Mouse (Mus musculus) myocyte (in vitro differentiated cells): ENCODE results near the gene Zfp811. TPM values are rescaled to one million over a fixed set of nuclear protein-coding genes. Genes with fewer than 3 reads are reported as not detected.

ENCODE experiments used
- H3K27me3 ChIP-seq: one replicate; pipeline ENCODE4 v1.6.1; 2011; ENCODE audit not compliant: control insufficient read depth, insufficient read depth, insufficient read length
- H3K36me3 ChIP-seq: one replicate; pipeline ENCODE4 v1.6.1; 2011; ENCODE audit not compliant: control insufficient read depth, insufficient read depth
- H3K4me2 ChIP-seq: one replicate; pipeline ENCODE4 v1.6.1; 2011; ENCODE audit warnings: low read depth, control low read depth
- H3K4me3 ChIP-seq: one replicate; pipeline ENCODE4 v1.5.1; 2011; ENCODE audit warnings: mild to moderate bottlenecking, control low read depth, moderate library complexity
- H3K79me2 ChIP-seq: one replicate; pipeline ENCODE4 v1.6.1; 2011; ENCODE audit not compliant: control insufficient read depth, insufficient read depth
- H3ac ChIP-seq: one replicate; pipeline ENCODE4 v1.6.1; 2011; ENCODE audit not compliant: control insufficient read depth, insufficient read length
- CEBPB ChIP-seq: IDR thresholded peaks from 2 replicates; pipeline ENCODE4 v1.6.1; 2011; ENCODE audit warnings: mild to moderate bottlenecking, moderate library complexity; ENCODE audit not compliant: poor library complexity, insufficient read depth, severe bottlenecking
- E2F4 ChIP-seq: IDR thresholded peaks from one replicate; pipeline ENCODE4 v1.6.1; 2011; ENCODE audit warnings: mild to moderate bottlenecking, control low read depth, moderate library complexity; ENCODE audit not compliant: insufficient read depth
- MAX ChIP-seq: IDR thresholded peaks from one replicate; pipeline ENCODE4 v1.6.1; 2011; ENCODE audit warnings: low read depth, mild to moderate bottlenecking, control low read depth
- MYOD1 ChIP-seq, 3 experiments: IDR thresholded peaks; one replicate each; pipeline ENCODE4 v1.6.1; 2011; ENCODE audit warnings: control low read depth in 2 of 3, low read depth in 2 of 3, mild to moderate bottlenecking in 2 of 3, moderate library complexity in 1 of 3; ENCODE audit not compliant: insufficient read length in 2 of 3, control insufficient read depth in 1 of 3
- MYOG ChIP-seq, 3 experiments: IDR thresholded peaks; one replicate each; pipeline ENCODE4 v1.6.1; 2011; ENCODE audit warnings: control low read depth in 2 of 3, low read depth in 2 of 3, mild to moderate bottlenecking in 2 of 3; ENCODE audit not compliant: insufficient read length in 2 of 3, control insufficient read depth in 1 of 3, insufficient read depth in 1 of 3
- POLR2A ChIP-seq: IDR thresholded peaks from one replicate; pipeline ENCODE4 v1.6.1; 2011; ENCODE audit warnings: low read depth, mild to moderate bottlenecking, control low read depth, moderate library complexity; ENCODE audit not compliant: insufficient read length
- POLR2AphosphoS2 ChIP-seq: IDR thresholded peaks from one replicate; pipeline ENCODE4 v1.6.1; 2011; ENCODE audit warnings: low read depth, control low read depth; ENCODE audit not compliant: insufficient read length
- REST ChIP-seq: IDR thresholded peaks from one replicate; pipeline ENCODE4 v1.6.1; 2011; ENCODE audit warnings: mild to moderate bottlenecking, control low read depth, moderate library complexity; ENCODE audit not compliant: insufficient read depth, insufficient read length
- SRF ChIP-seq: IDR thresholded peaks from one replicate; pipeline ENCODE4 v1.6.1; 2011; ENCODE audit warnings: low read depth; ENCODE audit not compliant: control insufficient read depth, insufficient read length
- TCF12 ChIP-seq: IDR thresholded peaks from one replicate; pipeline ENCODE4 v1.6.1; 2011; ENCODE audit warnings: mild to moderate bottlenecking, control low read depth; ENCODE audit not compliant: poor library complexity, insufficient read depth, severe bottlenecking
- TCF3 ChIP-seq: IDR thresholded peaks from one replicate; pipeline ENCODE4 v1.6.1; 2011; ENCODE audit warnings: low read depth, control low read depth; ENCODE audit not compliant: insufficient read length
- USF1 ChIP-seq: IDR thresholded peaks from one replicate; pipeline ENCODE4 v1.6.1; 2011; ENCODE audit warnings: low read depth, mild to moderate bottlenecking, control low read depth, moderate library complexity
- polyA plus RNA-seq: library from polyadenylated mRNA; unstranded; fragments of >200 nt; fragmentation: generic; extraction: Trizol; gene quantifications from one replicate; pipeline ENCODE4 v1.2.1, GENCODE M21; 2012; ENCODE audit warnings: missing spikeins

Zfp811 gene
- polyA plus RNA-seq, 1 experiment = 0.02 TPM

- TF ChIP-seq MYOG (IDR thresholded peaks at IDR 0.05; ENCODE audit: control insufficient read depth in 1 of 3, insufficient read depth in 1 of 3, insufficient read length in 2 of 3, low read depth in 2 of 3) = no peak
- TF ChIP-seq MYOD1 (IDR thresholded peaks at IDR 0.05; ENCODE audit: control insufficient read depth in 1 of 3, insufficient read length in 2 of 3, low read depth in 2 of 3) = peak in 1 of 3 experiments; percentile 1
- H3K36me3 ChIP-seq = peaks cover 6% of the 10 kb centered on the region
- H3ac ChIP-seq = peak overlapping the region; percentile 97
- peak overlapping the region; percentile 85 for H3K4me2 ChIP-seq
- peaks cover 51% of the 10 kb centered on the region for H3K79me2 ChIP-seq
- H3K4me3 ChIP-seq = peak overlapping the region; percentile 61
- no peaks in the 10 kb centered on the region for H3K27me3 ChIP-seq
Measured at GRCm38 (mm10) chr17:32787436-32788093, 22.2 kb downstream of the Zfp811 start.

- H3ac ChIP-seq = peak overlapping the region; percentile 97
- peak overlapping the region; percentile 61 for H3K4me3 ChIP-seq
- H3K27me3 ChIP-seq = no peaks in the 10 kb centered on the region
- H3K4me2 ChIP-seq = peak overlapping the region; percentile 85
- H3K36me3 ChIP-seq = peaks cover 6% of the 10 kb centered on the region
- no peak for TF ChIP-seq REST
- no peak for TF ChIP-seq POLR2A
- no peak for TF ChIP-seq USF1
- no peak for TF ChIP-seq E2F4
- no peak for TF ChIP-seq TCF12
- TF ChIP-seq CEBPB = no peak
- TF ChIP-seq SRF = no peak
- TF ChIP-seq TCF3 = no peak
- TF ChIP-seq MAX = no peak
- H3K79me2 ChIP-seq = peaks cover 57% of the 10 kb centered on the region
Measured at GRCm38 (mm10) chr17:32786944-32787343, 22.8 kb downstream of the Zfp811 start.

GRCm38 (mm10) chr17:32785656-32786055, 24.1 kb downstream of the Zfp811 start:
- Histone ChIP-seq H3K27me3 (no peaks in the 10 kb centered on the region), H3K36me3 (peaks cover 9% of the 10 kb centered on the region), H3K79me2 (peaks cover 70% of the 10 kb centered on the region), H3ac (no peak overlapping the region), H3K4me3 (no peak overlapping the region), H3K4me2 (no peak overlapping the region)
- no peak for TF ChIP-seq CEBPB
- TF ChIP-seq SRF = no peak
- no peak for TF ChIP-seq USF1
- no peak for TF ChIP-seq REST
- no peak for TF ChIP-seq TCF3
- no peak for TF ChIP-seq MAX
- no peak for TF ChIP-seq MYOD1 (IDR thresholded peaks at IDR 0.05; ENCODE audit: control insufficient read depth in 1 of 3, insufficient read length in 2 of 3, low read depth in 2 of 3)
- no peak for TF ChIP-seq POLR2A
- TF ChIP-seq POLR2AphosphoS2 = no peak
- no peak for TF ChIP-seq E2F4
- TF ChIP-seq MYOG (IDR thresholded peaks at IDR 0.05; ENCODE audit: control insufficient read depth in 1 of 3, insufficient read depth in 1 of 3, insufficient read length in 2 of 3, low read depth in 2 of 3) = no peak
- no peak for TF ChIP-seq TCF12

DNA sequence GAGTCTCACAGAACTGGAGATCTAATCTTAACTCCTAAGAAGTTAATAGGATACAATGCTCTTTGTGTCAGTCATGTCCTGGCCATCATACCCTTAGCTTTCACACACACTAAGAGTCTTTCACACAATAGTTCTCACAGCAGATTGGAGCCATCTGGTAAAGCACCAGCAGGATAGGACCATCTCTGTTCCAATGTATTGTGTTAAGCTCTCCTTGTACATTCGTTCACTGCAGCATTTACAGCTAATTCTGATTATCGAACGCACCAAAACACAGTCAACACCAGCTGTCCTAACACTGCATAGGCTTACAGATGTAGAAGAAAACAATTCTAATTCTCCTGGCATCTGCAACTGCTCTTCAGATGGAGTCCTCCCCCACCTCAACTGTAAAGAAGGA, 32.2 kb downstream of the Zfp811 start:
- peaks cover 57% of the 10 kb centered on the region for H3K79me2 ChIP-seq
- TF ChIP-seq TCF3 (no peak), MYOD1 (IDR thresholded peaks at IDR 0.05; ENCODE audit: control insufficient read depth in 1 of 3, insufficient read length in 2 of 3, low read depth in 2 of 3) (no peak), USF1 (no peak), TCF12 (no peak), REST (no peak), E2F4 (no peak), MAX (no peak), CEBPB (no peak), POLR2AphosphoS2 (no peak), SRF (no peak), MYOG (IDR thresholded peaks at IDR 0.05; ENCODE audit: control insufficient read depth in 1 of 3, insufficient read depth in 1 of 3, insufficient read length in 2 of 3, low read depth in 2 of 3) (no peak), POLR2A (no peak)
- peaks cover 67% of the 10 kb centered on the region for H3K36me3 ChIP-seq
- H3K4me3 ChIP-seq = no peak overlapping the region
- H3ac ChIP-seq = no peak overlapping the region
- no peaks in the 10 kb centered on the region for H3K27me3 ChIP-seq
- no peak overlapping the region for H3K4me2 ChIP-seq

GRCm38 (mm10) chr17:32771213-32771612, 38.5 kb downstream of the Zfp811 start:
- H3K36me3 ChIP-seq = peaks cover 47% of the 10 kb centered on the region
- no peak overlapping the region for H3K4me3 ChIP-seq
- TF ChIP-seq MAX (no peak), TCF3 (no peak), SRF (no peak), TCF12 (no peak), POLR2AphosphoS2 (no peak), MYOD1 (IDR thresholded peaks at IDR 0.05; ENCODE audit: control insufficient read depth in 1 of 3, insufficient read length in 2 of 3, low read depth in 2 of 3) (no peak)
- H3K79me2 ChIP-seq = peaks cover 28% of the 10 kb centered on the region
- no peak overlapping the region for H3ac ChIP-seq
- no peak overlapping the region for H3K4me2 ChIP-seq
- no peaks in the 10 kb centered on the region for H3K27me3 ChIP-seq
